Mouse (Mus musculus) naive thymus-derived CD4-positive, alpha-beta T cell, adult 2 months (primary cell): ENCODE measurements around the gene Naa25.

Experiments
- DNase-seq: peaks from one replicate; pipeline ENCODE4 v3.0.0-alpha.2; 2011; ENCODE audit warnings: low read depth

Naa25 gene

DNA sequence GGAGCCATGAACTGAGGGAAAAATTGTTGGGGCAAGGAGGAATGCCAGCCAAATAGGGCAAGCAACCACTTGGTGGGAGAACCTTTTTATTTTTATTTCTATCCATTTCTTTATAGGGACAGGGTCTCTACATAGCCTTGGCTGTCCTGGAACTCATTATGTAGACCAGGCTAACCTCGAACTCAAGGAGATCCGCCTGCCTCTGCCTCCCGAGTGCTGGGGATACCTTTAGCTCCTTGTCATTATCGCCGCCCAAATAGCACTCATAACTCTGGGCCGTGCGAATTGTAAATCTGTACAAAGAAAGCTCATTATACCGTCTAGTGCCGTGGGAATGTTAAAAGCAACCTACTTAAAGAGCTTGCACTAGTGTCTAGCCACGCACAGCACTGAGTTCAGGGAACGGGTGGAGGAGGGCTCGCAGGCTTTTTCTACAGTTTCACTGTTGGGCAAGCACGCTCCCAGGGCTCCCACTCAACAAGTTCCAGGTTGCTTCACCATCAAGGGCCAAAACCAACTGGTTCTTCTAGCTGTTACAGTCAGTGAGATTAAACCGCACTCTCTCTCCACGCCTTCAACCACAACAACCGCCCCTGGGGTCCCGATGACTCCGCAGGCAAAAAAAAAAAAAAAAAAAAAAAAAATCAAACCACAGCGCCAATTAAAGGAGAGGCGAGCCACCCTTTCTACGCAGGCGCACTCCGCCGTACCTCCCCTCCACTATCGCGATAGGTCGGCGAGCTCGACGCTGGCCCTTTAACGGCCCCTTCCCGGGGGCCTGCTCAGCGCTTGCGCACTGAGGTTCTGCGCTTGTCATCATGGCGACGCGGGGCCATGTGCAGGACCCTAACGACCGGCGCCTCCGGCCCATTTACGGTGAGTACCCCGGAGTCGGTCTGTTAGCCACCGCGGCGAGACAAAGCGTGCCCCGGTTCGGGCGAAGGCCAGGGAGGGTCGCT, at the start of gene Naa25:
Gene Naa25, plus strand, starts transcription at position 750 of the 959 bp plus-strand sequence.
- DNase-seq: peak; percentile 98

DNA sequence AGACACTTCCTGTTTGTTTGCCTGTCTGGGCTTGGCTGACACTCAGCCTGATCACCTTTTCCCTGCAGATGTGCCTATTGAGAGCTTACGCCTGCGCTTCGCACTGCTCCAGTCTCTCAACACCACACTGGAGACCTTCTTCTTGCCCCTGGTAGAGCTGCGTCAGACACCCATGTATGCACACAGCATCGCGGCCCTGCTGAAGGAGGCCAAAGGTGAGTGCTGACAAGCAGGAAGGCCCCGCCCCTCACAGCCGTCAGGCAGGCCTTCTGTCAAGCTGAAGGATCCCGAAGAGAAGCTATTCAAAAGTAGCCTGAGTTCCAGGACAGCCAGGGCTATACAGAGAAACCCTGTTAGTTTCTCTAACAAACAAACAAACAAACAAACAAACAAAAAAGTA, 38.5 kb upstream of the Naa25 start:
- DNase-seq: no peak

DNA sequence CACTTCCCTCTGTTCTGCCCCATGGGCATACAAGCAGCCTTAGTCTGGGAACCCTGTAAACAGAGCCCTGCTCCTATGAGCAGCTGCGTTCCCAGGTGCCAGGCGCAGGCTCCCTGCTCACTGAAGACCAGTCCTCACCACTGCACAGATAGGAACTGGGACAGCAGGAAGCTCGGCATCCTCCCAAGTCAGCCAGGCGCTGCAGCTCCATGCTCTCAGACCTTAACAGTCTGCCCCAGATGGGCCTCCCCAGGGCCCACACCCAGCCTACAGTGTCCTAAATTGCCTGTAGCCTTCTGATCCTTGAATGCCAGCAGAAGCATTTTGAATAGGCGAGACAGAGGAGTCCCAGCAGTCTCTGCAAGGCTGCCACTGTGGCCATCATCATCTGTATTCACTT, 36.0 kb upstream of the Naa25 start:
- no peak for DNase-seq

DNA sequence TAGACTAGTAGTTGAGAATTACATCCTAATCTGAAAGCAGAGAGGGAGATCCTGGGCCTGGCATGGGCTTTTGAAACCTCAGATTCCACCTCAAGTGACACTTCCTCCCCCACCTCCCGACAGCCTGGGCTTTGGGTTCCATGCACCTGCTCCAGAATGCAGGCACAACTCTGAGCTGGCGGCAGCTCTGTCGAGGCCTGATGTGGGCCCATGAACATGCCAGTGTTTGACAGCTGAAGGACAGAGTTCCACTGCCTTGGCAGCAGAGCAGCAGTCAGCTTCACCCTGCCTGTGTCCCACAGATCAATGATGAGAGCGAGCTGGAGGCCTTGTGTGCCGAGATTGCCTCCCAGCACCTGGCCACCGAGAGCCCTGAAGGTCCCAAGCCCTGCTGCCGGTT, 34.3 kb upstream of the Naa25 start:
- no peak for DNase-seq

GRCm38 (mm10) chr5:121366449-121367225, 31.1 kb upstream of the Naa25 start:
- DNase-seq: no peak

- DNase-seq: no peak
Measured at GRCm38 (mm10) chr5:121367255-121367654, 30.5 kb upstream of the Naa25 start.

GRCm38 (mm10) chr5:121371712-121372111, 26.0 kb upstream of the Naa25 start:
- DNase-seq: no peak

- DNase-seq: no peak
Measured at GRCm38 (mm10) chr5:121374790-121375189, 22.9 kb upstream of the Naa25 start.

- DNase-seq: peak; percentile 84
Measured at GRCm38 (mm10) chr5:121376972-121377371, 20.8 kb upstream of the Naa25 start.

DNA sequence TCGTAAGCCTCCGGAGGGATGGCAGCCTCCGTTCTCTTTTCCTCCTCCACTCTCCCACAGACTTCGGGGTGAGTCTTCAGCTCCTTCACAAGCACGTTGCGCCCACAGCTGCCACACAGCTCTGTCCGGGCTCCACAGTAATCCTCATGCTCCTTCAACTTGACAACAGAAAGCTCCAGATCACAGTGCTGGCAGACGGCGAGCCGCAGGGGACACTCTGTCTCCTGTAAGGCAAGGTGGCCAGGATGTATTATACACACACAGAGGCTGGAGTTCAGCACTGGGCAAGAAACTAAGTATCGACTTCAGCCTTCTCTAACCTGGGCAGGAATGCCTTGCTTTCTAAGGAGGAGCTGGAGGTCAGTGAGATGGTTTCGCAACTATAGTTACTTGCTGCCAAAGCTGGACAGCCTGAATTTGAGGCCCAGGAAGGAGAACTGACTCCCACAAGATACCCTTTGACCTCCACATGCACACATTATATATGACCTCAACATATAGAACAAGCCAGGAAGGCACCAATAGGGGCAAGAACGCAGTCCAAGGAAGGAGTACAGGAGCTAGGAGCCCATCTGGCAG, 19.0 kb upstream of the Naa25 start:
- DNase-seq: no peak

- DNase-seq: peak; percentile 43
Measured at GRCm38 (mm10) chr5:121380692-121381091, 17.0 kb upstream of the Naa25 start.

DNA sequence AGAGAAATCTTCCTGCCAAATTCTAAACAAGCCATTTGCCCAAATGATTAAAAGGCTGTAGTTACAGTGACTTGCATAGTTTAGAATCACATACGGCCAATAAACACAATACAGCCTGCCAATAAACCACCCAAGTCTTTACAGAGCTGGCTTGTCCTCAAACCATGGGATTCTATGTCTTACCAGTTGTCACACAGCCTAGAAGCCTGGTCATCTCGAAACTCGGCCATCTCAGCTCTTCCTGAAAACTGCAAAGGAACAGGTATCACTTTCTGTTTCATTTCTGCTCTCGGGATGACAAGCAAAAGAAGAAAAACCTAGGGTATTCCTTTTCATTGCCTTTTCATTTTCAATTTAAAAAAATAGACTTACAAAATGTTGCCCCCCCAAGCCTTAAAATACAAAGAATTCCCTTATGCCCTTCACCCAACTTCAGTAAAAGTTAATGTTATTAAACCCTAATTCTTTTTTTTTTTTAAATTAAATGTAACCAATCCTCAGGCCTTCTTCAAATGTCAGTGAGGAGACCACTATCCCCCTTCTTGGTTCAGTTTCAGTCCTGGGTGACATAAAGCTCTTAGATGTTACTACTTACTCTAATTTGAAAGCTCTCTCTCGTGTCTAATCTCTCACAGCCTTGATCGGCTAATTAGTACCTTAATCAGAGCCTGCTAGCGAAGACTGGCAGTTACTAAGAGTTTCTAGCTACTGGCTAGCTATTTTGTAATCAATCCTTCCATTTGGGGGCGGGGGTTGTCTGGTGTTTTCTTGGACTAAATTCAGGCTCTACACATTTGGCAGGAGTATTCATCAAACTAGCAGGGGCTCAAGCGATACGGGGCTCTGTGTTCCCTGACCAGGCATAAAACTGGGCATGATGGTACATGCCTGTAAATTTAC, 13.6 kb upstream of the Naa25 start:
- DNase-seq: no peak

GRCm38 (mm10) chr5:121384757-121385460, 12.8 kb upstream of the Naa25 start:
- peak; percentile 69 for DNase-seq

GRCm38 (mm10) chr5:121385461-121386119, 12.1 kb upstream of the Naa25 start, which contains the start of gene Trafd1:
Gene Trafd1, minus strand, starts transcription at chr5:121385632.
- DNase-seq: peak; percentile 88

DNA sequence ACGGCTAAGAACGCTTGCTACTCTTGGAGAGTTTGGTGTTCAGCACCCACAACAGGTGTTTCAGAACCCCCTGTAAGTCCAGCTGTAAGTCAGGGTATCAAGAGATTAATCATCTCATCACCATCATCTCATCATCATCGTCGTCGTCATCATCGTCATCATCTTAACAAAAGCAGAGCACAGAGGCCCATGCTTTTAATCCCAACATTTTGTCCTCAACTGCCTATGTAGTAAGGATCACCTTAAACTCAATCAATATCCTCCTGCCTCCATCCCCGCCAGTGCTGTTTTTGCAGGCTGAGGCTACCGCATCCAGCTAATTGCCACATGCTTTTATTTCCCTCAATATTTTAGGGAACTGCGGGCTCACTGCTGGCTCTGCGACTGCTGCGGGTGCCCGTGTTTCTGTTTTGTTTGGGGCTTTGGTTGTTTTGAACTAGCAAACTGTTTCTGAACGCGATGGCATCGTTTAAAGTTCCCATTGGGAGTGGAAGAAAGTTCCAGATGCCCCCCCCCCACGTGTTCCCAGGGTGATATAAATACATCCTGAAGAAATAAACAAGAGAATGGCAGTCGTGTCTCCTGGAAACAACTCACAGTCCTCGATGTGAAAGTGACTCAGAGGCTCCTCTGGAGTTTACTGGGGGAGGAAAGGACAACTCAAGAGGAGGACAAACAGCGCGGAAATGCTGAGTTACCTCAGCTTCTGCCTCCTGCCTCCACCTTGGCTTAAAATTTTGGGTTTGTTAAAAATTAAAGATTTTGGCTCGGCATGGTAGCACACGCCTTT, 11.4 kb upstream of the Naa25 start:
- no peak for DNase-seq

DNA sequence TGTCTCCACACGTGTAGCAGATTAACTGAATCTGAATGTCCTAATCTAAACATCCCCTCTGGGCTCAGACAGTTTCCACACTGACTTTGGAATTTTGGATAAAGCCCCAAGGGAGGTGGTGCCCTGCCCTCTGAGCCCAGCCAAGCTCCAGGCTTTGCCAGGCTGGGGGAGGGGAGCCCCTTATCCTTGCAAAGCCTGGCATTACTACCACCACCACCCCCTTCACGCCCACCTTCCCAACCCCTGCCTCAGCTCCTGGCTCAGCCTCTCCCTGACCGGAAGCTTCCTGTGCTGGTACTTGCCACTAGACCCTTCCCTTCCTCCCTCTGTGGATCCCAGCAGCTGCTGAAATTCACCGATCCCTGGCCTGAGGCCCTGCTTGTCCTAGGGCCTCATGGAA, 10.6 kb upstream of the Naa25 start:
- DNase-seq: no peak

DNA sequence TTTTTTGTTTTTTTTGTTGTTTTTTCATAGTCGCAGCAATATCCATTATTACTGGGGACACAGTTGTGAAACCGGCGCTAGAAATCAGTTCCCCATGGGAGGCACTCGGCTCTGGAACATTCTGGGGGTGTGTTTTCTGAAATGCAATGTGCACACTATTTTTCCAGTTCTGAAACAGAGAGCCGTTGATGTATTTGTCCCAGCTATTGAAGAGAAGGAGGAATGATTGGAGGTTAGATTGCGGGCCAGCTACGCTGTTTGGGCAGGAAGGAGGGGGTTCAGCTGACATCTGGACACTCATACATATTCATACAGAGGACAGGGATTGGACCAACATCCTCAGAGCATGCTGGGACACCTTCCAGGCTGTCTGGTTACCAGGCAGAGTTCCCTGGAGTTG, 8.6 kb upstream of the Naa25 start:
- no peak for DNase-seq

DNA sequence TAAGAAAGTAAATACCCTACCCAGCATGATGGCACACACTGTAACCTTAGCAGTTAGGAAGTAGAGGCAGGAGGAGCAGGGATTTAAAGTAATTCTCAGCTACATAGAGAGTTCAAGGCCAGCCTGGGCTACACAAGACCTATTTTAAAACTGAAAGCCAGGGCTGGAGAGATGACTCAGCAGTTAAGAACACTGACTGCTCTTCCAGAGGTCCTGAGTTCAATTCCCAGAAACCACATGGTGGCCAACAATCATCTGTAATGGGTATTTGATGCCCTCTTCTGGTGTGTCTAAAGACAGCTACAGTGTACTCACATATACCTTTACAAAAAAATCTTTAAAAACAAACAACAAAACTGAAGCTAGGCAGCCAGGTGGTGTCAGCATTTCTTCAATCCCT, 8.0 kb upstream of the Naa25 start:
- DNase-seq: no peak

GRCm38 (mm10) chr5:121392667-121393380, 4.9 kb upstream of the Naa25 start:
- peak; percentile 77 for DNase-seq
